Mouse (Mus musculus) megakaryocyte, embryonic 14.5 days (primary cell): ENCODE results near the gene Gtdc1.

Source experiments
- FLI1 ChIP-seq: IDR thresholded peaks from 2 replicates; pipeline ENCODE4 v1.6.1; 2012; ENCODE audit warnings: low read length, inconsistent platforms, mixed read lengths
- GATA1 ChIP-seq: IDR thresholded peaks from 3 replicates; pipeline ENCODE4 v1.6.1; 2012; ENCODE audit warnings: mixed read lengths, low read length, inconsistent platforms, borderline replicate concordance

GRCm38 (mm10) chr2:44632584-44632983, 294.9 kb downstream of the Gtdc1 start:
- TF ChIP-seq GATA1 (no peak), FLI1 (no peak)
